Mouse (Mus musculus) forebrain, embryonic 10.5 days (tissue): ENCODE data around the gene Hspbp1. TPM values are rescaled to one million over a fixed set of nuclear protein-coding genes. Genes with fewer than 3 reads are reported as not detected.

Source experiments
- DNase-seq: peaks from one replicate; pipeline ENCODE4 v3.0.0-alpha.2; 2017; ENCODE audit warnings: low spot score; ENCODE audit errors: extremely low spot score
- H3K27ac ChIP-seq: fragments of 300-500 bp; sonication (generic); 2 replicates; pipeline ENCODE4 v1.5.1; 2016; ENCODE audit warnings: mild to moderate bottlenecking
- H3K27me3 ChIP-seq: fragments of 300-500 bp; sonication (generic); 2 replicates; pipeline ENCODE4 v1.6.1; 2016; ENCODE audit warnings: mild to moderate bottlenecking; ENCODE audit not compliant: poor library complexity, severe bottlenecking
- H3K36me3 ChIP-seq: fragments of 300-500 bp; sonication (generic); replicated peaks from 2 replicates; pipeline ENCODE4 v1.6.1; 2016; ENCODE audit warnings: mild to moderate bottlenecking, moderate library complexity
- H3K4me1 ChIP-seq: fragments of 300-500 bp; sonication (generic); 2 replicates; pipeline ENCODE4 v1.6.1; 2016
- H3K4me3 ChIP-seq: fragments of 300-500 bp; sonication (generic); 2 replicates; pipeline ENCODE4 v1.5.1; 2016; ENCODE audit warnings: mild to moderate bottlenecking, moderate library complexity
- H3K9me3 ChIP-seq: fragments of 300-500 bp; sonication (generic); 2 replicates; pipeline ENCODE4 v1.6.1; 2016; ENCODE audit warnings: mild to moderate bottlenecking, moderate library complexity
- WGBS: fragments of 180-500 bp; shearing (Covaris S2); methylation state at CpG from one replicate; pipeline ENCODE4 v1.1.7; 2016; 5-methylcytosine and 5-hydroxymethylcytosine counted together
- polyA plus RNA-seq: library from polyadenylated mRNA; unstranded; fragments of >200 nt; fragmentation: Nextera tagmentation; extraction: Ambion mirVana; gene quantifications from 2 replicates; pipeline ENCODE4 v1.2.1, GENCODE M21; 2016

The Hspbp1 gene
- polyA plus RNA-seq, 1 experiment from 2014 or later: 137 TPM

DNA sequence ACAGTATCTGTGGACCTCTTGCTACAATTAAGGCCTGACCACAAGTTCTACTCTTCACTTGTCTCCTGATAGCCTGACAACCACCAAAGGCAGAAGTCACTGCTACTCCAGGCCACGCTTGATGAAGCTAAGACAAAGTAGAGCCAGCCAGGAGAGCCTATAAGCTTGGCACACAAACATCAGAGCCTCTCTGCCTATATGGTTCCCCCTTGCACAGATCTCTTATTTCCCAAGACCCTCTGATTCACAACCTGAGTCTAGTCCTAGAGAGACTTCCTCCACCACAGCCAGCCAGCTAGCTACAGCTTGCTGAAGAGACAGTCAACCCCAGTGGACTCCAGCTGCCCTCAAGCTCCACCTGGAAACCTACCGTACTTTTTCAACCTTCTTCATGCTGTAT, 36.9 kb downstream of the Hspbp1 start:
- Histone ChIP-seq H3K27me3 (no peaks in the 10 kb centered on the region), H3K27ac (no peak overlapping the region), H3K9me3 (no peaks in the 10 kb centered on the region), H3K36me3 (peaks cover 64% of the 10 kb centered on the region), H3K4me1 (no peaks in the 10 kb centered on the region), H3K4me3 (no peak overlapping the region)
- WGBS: 90% methylated on average over 2 of the region's 2 CpGs
- no peak for DNase-seq

DNA sequence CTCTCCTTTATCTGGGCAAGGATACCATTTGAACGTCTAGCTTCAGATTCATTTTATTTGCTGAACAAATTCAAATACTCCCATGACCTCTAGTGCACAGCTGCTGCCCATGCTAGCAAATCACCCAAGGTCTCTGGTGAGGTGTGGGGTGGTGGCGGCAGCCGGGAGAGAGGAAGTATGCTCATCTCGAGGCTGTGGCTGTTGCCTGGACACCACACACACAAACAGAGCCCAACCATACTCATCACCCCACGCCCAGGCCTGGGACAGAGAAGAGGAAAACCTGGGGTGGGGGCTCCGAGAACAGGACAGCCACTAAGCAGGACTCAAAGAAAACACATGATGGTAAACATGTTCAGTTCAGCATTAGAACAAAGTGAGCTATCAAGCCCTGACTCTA, 37.6 kb downstream of the Hspbp1 start:
- 83% methylated on average over 6 of the region's 6 CpGs for WGBS
- no peaks in the 10 kb centered on the region for H3K9me3 ChIP-seq
- no peaks in the 10 kb centered on the region for H3K4me1 ChIP-seq
- H3K27me3 ChIP-seq: no peaks in the 10 kb centered on the region
- H3K4me3 ChIP-seq: no peak overlapping the region
- peaks cover 64% of the 10 kb centered on the region for H3K36me3 ChIP-seq
- H3K27ac ChIP-seq: no peak overlapping the region
- no peak for DNase-seq

DNA sequence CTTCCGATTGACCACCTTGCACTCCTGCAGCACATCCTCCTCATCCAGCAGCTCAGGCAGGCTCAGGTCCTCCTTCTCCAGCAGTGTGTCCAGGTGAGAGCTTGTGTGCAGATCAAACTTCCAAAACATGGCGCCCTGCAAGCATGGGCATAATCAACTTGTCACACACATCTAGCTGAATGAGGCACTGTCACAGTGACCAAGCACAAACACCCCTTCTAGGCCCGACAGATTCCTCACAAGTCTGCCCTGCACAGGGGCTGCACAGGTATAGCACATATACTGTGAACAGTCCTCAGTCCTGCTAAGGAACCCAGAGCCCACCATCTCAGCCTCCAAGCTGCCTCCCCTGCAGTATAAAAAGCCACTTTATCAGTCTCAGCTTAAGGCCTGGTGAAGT, 38.1 kb downstream of the Hspbp1 start:
- Histone ChIP-seq H3K36me3 (peaks cover 64% of the 10 kb centered on the region), H3K4me3 (no peak overlapping the region), H3K9me3 (no peaks in the 10 kb centered on the region), H3K4me1 (no peaks in the 10 kb centered on the region), H3K27me3 (no peaks in the 10 kb centered on the region), H3K27ac (no peak overlapping the region)
- WGBS: 85% methylated on average over 3 of the region's 3 CpGs
- DNase-seq: no peak

DNA sequence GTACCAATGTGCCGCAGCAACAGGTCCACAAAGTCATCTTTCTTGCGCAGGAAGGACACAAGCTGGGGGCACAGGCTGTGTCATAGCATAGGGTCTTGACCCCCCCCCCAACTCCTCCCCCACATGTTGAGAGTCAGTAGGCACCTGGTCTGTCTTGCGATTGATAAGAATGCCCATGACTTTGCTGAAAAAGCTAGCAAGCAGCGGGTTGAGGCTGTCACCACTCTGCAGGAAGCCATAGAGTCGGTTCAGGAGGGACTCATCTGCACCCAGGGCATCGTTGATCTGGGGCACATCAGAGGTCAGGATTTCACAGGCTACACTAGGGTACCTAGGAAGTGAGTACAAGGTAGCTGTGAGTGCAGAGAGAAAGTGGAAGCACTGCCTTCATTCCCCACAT, 41.6 kb downstream of the Hspbp1 start:
- DNase-seq: no peak
- Histone ChIP-seq H3K4me3 (no peak overlapping the region), H3K27ac (no peak overlapping the region), H3K36me3 (peaks cover 92% of the 10 kb centered on the region), H3K4me1 (no peaks in the 10 kb centered on the region), H3K27me3 (no peaks in the 10 kb centered on the region), H3K9me3 (no peaks in the 10 kb centered on the region)
- 96% methylated on average over 6 of the region's 6 CpGs for WGBS

DNA sequence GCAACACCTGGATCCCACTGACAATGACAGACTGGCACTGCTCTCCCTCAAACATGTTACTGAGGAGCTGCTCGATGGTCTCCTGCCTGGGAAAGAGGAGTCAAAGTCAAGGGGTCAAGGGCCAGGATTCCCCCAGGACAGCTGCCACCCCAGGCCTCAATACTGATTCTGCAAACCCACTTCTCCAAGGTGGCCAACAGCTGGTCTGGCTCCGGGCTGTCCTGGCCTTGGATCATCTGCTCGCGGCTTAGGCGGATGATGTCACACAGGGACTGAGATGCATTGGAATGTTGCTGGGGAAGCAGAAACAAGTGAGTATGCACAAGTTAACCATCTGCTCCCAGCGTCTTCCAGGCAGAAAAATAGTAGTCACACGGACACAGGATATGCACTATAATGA, 42.9 kb downstream of the Hspbp1 start:
- WGBS: 91% methylated on average over 7 of the region's 7 CpGs
- Histone ChIP-seq H3K4me3 (no peak overlapping the region), H3K27me3 (no peaks in the 10 kb centered on the region), H3K36me3 (peaks cover 100% of the 10 kb centered on the region), H3K9me3 (no peaks in the 10 kb centered on the region), H3K4me1 (no peaks in the 10 kb centered on the region), H3K27ac (no peak overlapping the region)
- no peak for DNase-seq

DNA sequence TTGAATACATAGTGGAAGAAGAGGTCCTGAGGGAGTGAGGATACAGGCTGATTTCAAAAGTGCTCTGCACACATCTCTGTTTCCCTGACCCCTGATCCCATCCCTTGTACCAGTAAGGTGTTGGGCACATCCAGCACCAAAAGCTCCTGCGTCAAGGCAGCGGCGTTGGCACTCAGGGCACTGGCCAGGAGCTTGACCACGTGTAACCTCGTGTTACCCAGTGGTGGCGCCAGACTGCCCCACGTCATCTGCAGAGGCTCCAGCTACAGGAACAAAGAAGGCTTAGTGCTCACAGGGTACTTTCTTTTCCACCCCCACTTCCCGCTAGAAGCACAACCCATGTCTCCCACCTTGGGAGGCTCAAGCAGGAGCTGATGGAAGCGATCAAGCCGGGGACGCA, 43.7 kb downstream of the Hspbp1 start:
- Histone ChIP-seq H3K4me3 (no peak overlapping the region), H3K27me3 (no peaks in the 10 kb centered on the region), H3K36me3 (peaks cover 100% of the 10 kb centered on the region), H3K4me1 (no peaks in the 10 kb centered on the region), H3K9me3 (no peaks in the 10 kb centered on the region), H3K27ac (no peak overlapping the region)
- DNase-seq: no peak
- WGBS: 85% methylated on average over 11 of the region's 11 CpGs

DNA sequence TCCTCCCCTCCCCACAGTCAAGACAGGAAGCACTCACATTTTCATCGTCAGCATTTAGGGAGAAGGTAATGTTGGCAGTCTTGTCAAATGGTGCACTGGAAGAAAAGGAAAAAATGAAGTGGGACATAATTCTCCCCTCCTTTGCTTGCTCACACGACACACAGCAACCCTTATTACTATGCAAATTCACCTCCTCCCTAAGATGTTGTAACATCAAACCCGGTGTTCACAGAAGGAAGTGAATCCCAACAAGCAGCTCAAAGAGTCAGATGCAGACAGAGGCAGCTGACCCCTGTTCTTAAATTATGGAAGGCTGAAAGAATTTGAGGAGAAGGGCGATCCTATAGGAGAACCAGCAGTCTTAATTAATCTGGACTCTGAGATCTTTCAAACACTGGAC, 48.7 kb downstream of the Hspbp1 start:
- Histone ChIP-seq H3K4me1 (no peaks in the 10 kb centered on the region), H3K27ac (no peak overlapping the region), H3K4me3 (no peak overlapping the region), H3K36me3 (peaks cover 97% of the 10 kb centered on the region), H3K9me3 (no peaks in the 10 kb centered on the region), H3K27me3 (no peaks in the 10 kb centered on the region)
- DNase-seq: no peak
- WGBS: 84% methylated on average over 4 of the region's 4 CpGs

DNA sequence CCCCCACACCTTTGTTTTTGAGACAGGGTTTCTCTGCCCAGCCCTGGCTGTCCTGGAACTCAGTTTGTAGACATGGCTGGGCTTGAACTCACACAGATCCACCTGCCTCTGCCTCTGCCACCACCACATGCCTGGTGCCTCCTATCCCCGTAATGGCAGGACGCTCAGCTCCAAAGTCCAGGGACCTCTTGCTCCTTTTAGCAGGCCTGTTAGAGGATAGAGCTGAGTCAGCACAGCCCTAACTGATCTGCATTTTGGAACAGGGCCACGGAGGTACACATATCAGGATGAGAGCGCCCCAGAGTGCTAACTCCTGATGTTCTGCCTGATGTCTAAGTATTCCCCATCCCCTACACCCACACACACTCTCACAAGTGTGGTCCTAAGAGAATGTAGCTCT, 53.8 kb downstream of the Hspbp1 start, which contains the start of gene Tmem86b:
Gene Tmem86b (minus strand): TSS at position 392 of the 400 bp plus-strand sequence.
- H3K4me1 ChIP-seq: no peaks in the 10 kb centered on the region
- H3K27ac ChIP-seq: no peak within 1 kb of the TSS
- H3K9me3 ChIP-seq: no peaks in the 10 kb centered on the region
- no peak for DNase-seq
- 93% methylated on average over 4 of the region's 4 CpGs for WGBS
- H3K4me3 ChIP-seq: no peak within 1 kb of the TSS
- H3K36me3 ChIP-seq: peaks cover 82% of the 10 kb centered on the region
- H3K27me3 ChIP-seq: no peaks in the 10 kb centered on the region

DNA sequence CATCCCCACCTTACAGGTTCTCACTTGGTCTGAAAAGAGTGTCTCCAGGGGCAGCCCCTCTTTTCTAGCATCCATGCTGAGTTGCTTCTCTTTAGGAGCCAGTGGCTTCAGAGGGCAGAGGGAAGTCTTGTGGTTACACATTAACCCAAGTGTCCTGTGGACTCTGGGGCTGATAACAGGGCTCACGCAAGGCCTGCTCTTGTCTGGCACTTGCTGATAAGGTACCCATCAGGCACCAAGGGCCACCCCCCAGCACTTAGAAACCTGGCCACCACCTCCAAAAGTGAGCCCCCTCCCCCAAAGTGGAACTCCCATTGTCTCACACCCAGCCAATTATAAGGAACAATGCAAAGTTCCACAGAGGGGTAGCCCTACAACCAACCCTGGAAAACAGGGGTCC, 54.7 kb downstream of the Hspbp1 start:
- Histone ChIP-seq H3K4me3 (no peak overlapping the region), H3K36me3 (peaks cover 74% of the 10 kb centered on the region), H3K27me3 (no peaks in the 10 kb centered on the region), H3K4me1 (no peaks in the 10 kb centered on the region), H3K9me3 (no peaks in the 10 kb centered on the region), H3K27ac (no peak overlapping the region)
- DNase-seq: no peak
- 91% methylated on average over 1 of the region's 1 CpGs for WGBS

DNA sequence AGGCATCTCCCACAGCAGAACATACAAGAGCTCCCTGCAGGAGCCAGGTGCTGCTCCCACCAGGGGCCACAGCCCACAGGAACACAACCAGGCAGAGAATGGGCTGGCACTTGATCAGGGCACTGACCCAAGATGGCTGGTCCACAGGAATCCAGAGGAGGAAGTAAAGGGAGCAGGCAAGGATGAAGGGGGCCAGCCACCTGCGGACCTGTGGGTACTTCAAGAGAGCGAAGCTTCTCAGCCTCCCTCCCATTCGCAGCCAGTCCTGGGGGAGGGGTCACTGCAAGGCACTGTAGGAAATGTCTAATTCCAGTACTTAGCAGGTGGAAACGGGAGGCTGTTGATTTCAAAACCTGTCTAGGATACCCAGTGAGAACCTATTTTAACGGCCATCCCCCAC, 55.3 kb downstream of the Hspbp1 start:
- Histone ChIP-seq H3K4me3 (no peak overlapping the region), H3K36me3 (peaks cover 69% of the 10 kb centered on the region), H3K27ac (no peak overlapping the region), H3K27me3 (no peaks in the 10 kb centered on the region), H3K4me1 (no peaks in the 10 kb centered on the region), H3K9me3 (no peaks in the 10 kb centered on the region)
- no peak for DNase-seq
- WGBS: 93% methylated on average over 5 of the region's 5 CpGs

DNA sequence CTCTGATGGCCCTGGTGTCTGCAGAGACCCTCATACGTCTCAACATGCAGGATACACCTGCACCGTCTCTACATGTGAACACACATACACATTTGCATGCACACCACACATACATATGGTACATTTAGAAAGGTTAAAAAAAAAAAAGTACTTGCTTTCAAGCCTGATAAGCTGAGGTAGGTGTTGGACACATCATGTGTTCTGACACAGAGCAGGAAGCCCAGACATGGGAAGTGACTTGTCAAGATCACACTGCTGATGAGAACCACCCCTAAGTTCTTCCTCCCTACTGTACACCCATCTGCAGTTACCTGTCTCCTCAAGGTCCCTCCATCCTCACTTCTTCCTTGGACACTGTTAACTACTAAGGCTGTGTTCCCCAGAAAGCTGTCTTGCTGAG, 58.9 kb downstream of the Hspbp1 start:
- Histone ChIP-seq H3K36me3 (peaks cover 33% of the 10 kb centered on the region), H3K4me1 (no peaks in the 10 kb centered on the region), H3K9me3 (no peaks in the 10 kb centered on the region), H3K27me3 (no peaks in the 10 kb centered on the region), H3K4me3 (no peak overlapping the region), H3K27ac (no peak overlapping the region)
- 86% methylated on average over 2 of the region's 2 CpGs for WGBS
- no peak for DNase-seq

DNA sequence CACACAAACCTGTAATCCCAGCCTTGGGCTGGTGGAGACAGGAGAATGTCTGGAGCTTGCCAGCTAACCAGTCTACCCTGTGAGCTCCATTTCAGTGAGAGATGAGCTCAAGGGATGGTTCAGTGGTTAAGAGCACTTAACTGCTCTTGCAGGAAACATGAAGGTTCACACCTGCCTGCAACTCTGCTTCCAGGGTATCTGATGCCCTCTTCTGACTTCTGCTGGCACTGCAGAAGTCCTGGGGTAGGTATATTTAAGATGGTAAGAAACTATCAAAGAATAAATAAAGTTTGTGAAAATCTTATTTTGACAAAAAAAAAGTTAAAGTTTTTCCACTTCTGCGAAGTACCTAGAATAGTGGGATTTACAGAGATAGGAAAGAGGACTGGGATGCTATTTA, 60.5 kb downstream of the Hspbp1 start:
- H3K27me3 ChIP-seq: no peaks in the 10 kb centered on the region
- no peak for DNase-seq
- WGBS: 47% methylated on average over 1 of the region's 1 CpGs
- H3K4me3 ChIP-seq: no peak overlapping the region
- no peak overlapping the region for H3K27ac ChIP-seq
- peaks cover 18% of the 10 kb centered on the region for H3K36me3 ChIP-seq
- H3K4me1 ChIP-seq: no peaks in the 10 kb centered on the region
- H3K9me3 ChIP-seq: no peaks in the 10 kb centered on the region

DNA sequence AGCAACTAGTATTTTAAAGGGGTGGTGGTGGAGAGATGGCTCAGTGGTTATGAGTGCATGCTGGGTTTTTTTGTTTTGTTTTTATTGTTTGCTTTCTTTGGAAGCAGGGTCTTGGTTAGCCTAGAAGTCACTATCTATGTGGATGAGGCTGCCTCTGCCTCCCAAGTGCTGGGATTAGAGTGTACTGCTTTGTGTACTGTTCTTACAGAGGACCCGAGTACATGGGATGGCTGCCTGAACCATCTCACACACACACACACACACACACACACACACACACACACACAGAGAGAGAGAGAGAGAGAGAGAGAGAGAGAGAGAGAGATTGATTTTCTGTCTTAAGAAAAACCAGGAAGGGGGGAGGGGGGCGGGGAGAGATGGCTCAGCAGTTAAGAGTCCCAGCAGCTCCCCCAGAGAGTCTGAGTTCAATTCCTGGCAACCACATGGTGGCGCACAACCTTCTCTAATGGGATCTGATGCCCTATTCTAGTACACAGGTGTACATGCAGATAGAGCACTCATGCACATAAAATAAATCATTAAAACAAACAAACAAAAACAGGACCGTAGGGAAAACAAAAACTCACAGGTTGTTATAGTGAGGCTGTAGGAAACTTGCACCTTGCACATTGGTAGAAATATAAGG, 61.2 kb downstream of the Hspbp1 start:
- Histone ChIP-seq H3K27me3 (no peaks in the 10 kb centered on the region), H3K9me3 (no peaks in the 10 kb centered on the region), H3K27ac (no peak overlapping the region), H3K4me3 (no peak overlapping the region), H3K4me1 (no peaks in the 10 kb centered on the region), H3K36me3 (peaks cover 11% of the 10 kb centered on the region)
- peak; percentile 29 for DNase-seq
- WGBS: 32% methylated on average over 4 of the region's 4 CpGs

DNA sequence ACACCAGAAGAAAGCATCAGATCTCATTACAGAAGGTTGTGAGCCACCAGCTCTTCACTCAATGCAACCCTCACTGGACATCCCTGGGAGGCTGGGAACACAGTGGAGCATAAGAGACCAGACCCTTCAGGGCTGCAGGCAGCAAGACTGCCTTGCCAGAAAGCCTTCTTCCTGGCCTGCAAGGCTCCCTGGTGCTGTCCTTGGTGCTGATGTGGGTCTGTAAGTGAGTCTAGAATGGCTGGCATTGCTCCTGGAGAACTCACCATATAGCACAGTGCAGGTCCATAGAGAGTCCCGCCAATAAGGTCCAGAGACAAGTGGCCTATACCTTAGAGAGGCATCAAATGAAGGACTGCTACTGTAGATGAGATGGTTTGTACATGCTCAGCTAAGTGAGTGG, 64.9 kb downstream of the Hspbp1 start:
- Histone ChIP-seq H3K27ac (no peak overlapping the region), H3K4me1 (no peaks in the 10 kb centered on the region), H3K4me3 (no peak overlapping the region), H3K27me3 (no peaks in the 10 kb centered on the region), H3K9me3 (no peaks in the 10 kb centered on the region), H3K36me3 (no peaks in the 10 kb centered on the region)
- 33% methylated on average over 1 of the region's 1 CpGs for WGBS
- DNase-seq: peak; percentile 34
